Mouse (Mus musculus) bone marrow macrophage, adult 2 months (primary cell): ENCODE data around the gene Slc51b.

ENCODE experiments used
- CTCF ChIP-seq: IDR thresholded peaks from 2 replicates; pipeline ENCODE4 v1.5.1; 2012; ENCODE audit warnings: low read depth, mild to moderate bottlenecking, low read length, moderate library complexity
- POLR2A ChIP-seq: IDR thresholded peaks from 2 replicates; pipeline ENCODE4 v1.6.1; 2012; ENCODE audit warnings: mild to moderate bottlenecking, low read depth, low read length, borderline replicate concordance

DNA sequence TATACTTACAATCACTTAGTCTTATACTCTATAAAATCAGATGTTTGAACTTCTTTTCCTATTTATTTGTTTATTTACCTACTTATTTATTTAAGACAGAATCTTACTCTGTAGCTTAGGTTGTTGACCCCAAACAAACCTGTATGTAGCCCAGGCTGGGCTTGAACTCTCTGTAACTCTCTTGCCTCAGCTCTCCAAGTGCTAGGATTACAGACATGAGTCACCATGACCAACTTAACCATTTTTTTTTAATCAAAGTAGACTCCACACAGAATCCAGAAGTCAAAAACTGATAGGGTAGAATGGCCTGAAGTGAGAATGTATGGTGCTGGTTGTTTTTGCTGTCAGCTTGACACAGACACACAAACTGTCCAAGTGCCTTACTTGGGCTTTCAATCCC is 7.6 kb upstream of the Slc51b start:
- no peak for TF ChIP-seq CTCF
- no peak for TF ChIP-seq POLR2A
